Mouse (Mus musculus) C2C12 (cell line): ENCODE measurements at regions not wholly inside any gene's neighbourhood (a gene's known extent, or its start where the extent isn't known, plus 50 kb on each side); places are given as distances from the start of the nearest gene placed in this dataset.

Experiments used
- H3K27me3 ChIP-seq: one replicate; pipeline ENCODE4 v1.6.1; 2011; ENCODE audit not compliant: control insufficient read depth, insufficient read depth, insufficient read length
- H3K36me3 ChIP-seq: one replicate; pipeline ENCODE4 v1.6.1; 2011; ENCODE audit not compliant: control insufficient read depth, insufficient read depth
- H3K4me3 ChIP-seq: one replicate; pipeline ENCODE4 v1.5.1; 2011; ENCODE audit warnings: mild to moderate bottlenecking, control low read depth; ENCODE audit not compliant: poor library complexity, insufficient read depth, severe bottlenecking
- H3K79me2 ChIP-seq: one replicate; pipeline ENCODE4 v1.6.1; 2011; ENCODE audit not compliant: control insufficient read depth, insufficient read depth
- H3K79me3 ChIP-seq: one replicate; pipeline ENCODE4 v1.6.1; 2011; ENCODE audit warnings: low read depth, control low read depth
- H3ac ChIP-seq: one replicate; pipeline ENCODE3; 2011; ENCODE audit warnings: low read depth; ENCODE audit not compliant: control insufficient read depth, insufficient read length
- CEBPB ChIP-seq: IDR thresholded peaks from one replicate; pipeline ENCODE4 v1.6.1; 2011; ENCODE audit warnings: low read depth, mild to moderate bottlenecking, control low read depth, moderate library complexity
- CTCF ChIP-seq: IDR thresholded peaks from one replicate; pipeline ENCODE4 v1.5.1; 2011; ENCODE audit not compliant: control insufficient read depth, insufficient read depth, insufficient read length
- FOSL1 ChIP-seq: IDR thresholded peaks from one replicate; pipeline ENCODE4 v1.8.0; 2011; ENCODE audit warnings: mild to moderate bottlenecking, low read length; ENCODE audit not compliant: poor library complexity, insufficient read depth, severe bottlenecking
- MAX ChIP-seq: IDR thresholded peaks from one replicate; pipeline ENCODE4 v1.6.1; 2011; ENCODE audit warnings: mild to moderate bottlenecking, control low read depth
- MYOD1 ChIP-seq: IDR thresholded peaks from one replicate; pipeline ENCODE4 v1.6.1; 2011; ENCODE audit warnings: low read depth; ENCODE audit not compliant: control insufficient read depth, insufficient read length
- MYOG ChIP-seq: IDR thresholded peaks from one replicate; pipeline ENCODE4 v1.6.1; 2011; ENCODE audit not compliant: control insufficient read depth, insufficient read length; ENCODE audit errors: extremely low read depth
- USF1 ChIP-seq: IDR thresholded peaks from one replicate; pipeline ENCODE4 v1.6.1; 2011; ENCODE audit warnings: low read depth, mild to moderate bottlenecking, control low read depth, moderate library complexity

DNA sequence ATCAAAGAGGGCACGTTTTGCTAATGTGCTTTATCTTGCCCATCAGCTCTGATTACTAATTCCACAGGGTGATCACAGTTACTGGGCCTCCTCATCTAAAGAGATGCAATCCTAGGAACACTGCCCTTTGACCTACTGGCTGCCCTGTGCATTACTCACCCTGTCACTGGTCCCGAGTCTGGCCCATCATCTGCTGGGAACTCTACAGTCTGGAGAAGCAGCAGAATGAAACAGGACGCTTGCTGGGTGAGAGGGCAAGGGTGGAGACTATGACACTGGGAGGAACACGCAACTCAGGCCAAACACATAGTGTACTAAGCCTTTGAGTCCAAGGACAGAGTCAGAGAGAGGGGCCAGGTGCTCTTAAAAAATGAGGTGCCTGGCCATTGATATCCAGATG lies 263.8 kb downstream of the Ets1 start:
- no peak overlapping the region for H3ac ChIP-seq
- H3K27me3 ChIP-seq = no peaks in the 10 kb centered on the region
- H3K79me2 ChIP-seq = no peaks in the 10 kb centered on the region
- no peaks in the 10 kb centered on the region for H3K36me3 ChIP-seq
- H3K4me3 ChIP-seq = no peak overlapping the region
- no peaks in the 10 kb centered on the region for H3K79me3 ChIP-seq
- TF ChIP-seq FOSL1 (no peak), USF1 (no peak), MYOD1 (no peak), CEBPB (no peak), MAX (no peak), CTCF (no peak), MYOG (no peak)

DNA sequence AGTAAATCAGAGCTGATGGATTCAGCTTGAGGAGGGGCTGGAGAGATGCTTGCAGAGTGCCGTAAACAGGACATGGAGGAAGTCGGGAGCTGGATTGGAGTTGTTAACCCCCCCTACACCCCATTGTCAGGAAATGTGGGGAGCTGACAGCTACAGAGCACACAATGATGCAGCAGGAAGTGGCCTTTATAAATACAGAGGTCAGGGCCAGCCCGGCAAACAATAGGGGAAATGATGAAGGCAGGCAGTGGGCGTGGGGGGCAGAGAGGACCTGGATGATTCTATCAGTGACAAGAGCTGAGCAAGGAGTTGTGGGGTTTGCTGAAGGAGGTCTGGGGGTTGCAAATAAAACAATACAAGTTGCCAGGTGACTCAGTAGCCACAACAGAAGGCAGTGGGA lies 265.3 kb downstream of the Ets1 start:
- H3K36me3 ChIP-seq = no peaks in the 10 kb centered on the region

DNA sequence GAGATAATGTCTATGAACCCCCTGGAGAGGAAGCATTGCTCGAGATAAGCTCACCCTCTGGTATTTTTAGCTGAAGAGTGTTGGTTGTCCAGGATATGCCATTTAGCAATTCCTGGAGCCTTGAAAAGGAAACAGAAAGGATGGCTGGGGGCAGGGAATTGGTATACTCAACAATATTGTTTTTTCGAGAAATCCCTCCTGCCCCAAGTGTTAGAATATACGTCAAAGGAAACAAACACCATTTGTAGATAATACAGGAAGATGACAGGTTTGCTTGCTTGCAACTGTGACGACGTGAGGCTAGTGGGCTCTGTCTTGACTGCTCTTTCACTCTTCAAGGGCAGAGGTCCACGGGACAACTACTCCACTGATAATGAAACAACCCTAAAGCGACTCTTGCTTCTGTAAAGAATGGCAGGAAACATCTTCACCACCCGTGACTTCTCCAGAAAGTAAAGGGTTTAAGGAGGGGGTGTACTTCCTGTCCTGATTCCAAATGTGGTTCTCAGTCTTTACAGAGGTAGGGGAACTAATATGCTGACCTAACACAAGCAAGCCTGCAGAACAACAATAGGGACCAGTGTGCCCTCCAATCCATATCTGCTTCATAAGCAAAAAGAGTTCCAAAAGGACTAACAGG lies 270.3 kb downstream of the Ets1 start:
- H3ac ChIP-seq = no peak overlapping the region
- no peaks in the 10 kb centered on the region for H3K36me3 ChIP-seq
- no peak overlapping the region for H3K4me3 ChIP-seq
- no peaks in the 10 kb centered on the region for H3K79me3 ChIP-seq
- H3K79me2 ChIP-seq = no peaks in the 10 kb centered on the region
- TF ChIP-seq MAX (no peak), USF1 (no peak), MYOG (no peak), CTCF (no peak)
- no peaks in the 10 kb centered on the region for H3K27me3 ChIP-seq

More for the DNA sequence above, 265.3 kb downstream of the Ets1 start:
- Histone ChIP-seq H3K79me3 (no peaks in the 10 kb centered on the region), H3K27me3 (no peaks in the 10 kb centered on the region), H3ac (no peak overlapping the region), H3K79me2 (no peaks in the 10 kb centered on the region), H3K4me3 (no peak overlapping the region)
- no peak for TF ChIP-seq MYOG
- TF ChIP-seq MYOD1 = no peak
- TF ChIP-seq USF1 = no peak
- TF ChIP-seq FOSL1 = no peak
- TF ChIP-seq CEBPB = no peak
- no peak for TF ChIP-seq MAX
- TF ChIP-seq CTCF = no peak

DNA sequence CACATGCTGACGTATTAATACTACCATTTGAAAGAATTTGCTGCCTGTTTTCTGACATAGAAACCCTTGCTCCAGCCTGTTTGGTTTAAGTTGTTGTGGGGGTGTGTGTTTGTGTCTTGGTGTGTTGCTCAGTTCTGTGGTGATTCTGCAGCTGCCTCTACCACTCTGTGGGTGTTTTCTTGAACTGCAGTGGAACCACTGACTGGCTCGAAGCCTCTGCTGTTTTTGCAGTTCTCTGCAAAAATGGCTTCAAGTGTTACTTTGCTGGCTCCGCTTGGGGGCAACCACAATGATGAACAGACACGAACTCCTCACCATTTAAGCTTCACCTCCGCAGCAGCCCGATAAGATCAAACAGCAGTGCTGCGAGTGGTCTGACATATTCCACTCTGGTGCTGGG lies 274.6 kb downstream of the Ets1 start:
- Histone ChIP-seq H3K4me3 (no peak overlapping the region), H3ac (no peak overlapping the region), H3K27me3 (no peaks in the 10 kb centered on the region), H3K79me3 (no peaks in the 10 kb centered on the region), H3K36me3 (no peaks in the 10 kb centered on the region), H3K79me2 (no peaks in the 10 kb centered on the region)
- TF ChIP-seq MAX (no peak), USF1 (no peak), CEBPB (no peak), MYOG (no peak), CTCF (no peak), MYOD1 (no peak), FOSL1 (no peak)

DNA sequence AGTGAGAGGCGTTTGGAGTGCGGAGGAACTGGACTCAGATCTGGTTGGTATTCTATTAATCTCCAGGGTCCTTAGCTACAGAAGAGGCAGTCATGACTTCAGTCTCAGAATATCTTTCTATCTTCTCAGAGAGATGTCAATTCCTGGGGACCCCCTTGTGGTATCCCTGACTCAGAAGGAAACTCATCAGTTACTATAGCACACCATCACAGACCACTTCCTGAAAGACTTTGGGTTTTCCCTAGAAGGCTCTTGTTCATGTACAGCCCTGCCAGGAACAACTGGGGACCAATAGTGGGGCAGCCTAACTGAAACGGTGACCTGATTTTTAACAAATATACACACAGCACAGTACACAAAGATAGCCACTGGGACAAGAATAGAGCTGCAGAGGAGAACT lies 279.6 kb downstream of the Ets1 start:
- H3K27me3 ChIP-seq = no peaks in the 10 kb centered on the region
- no peak overlapping the region for H3K4me3 ChIP-seq
- H3K36me3 ChIP-seq = no peaks in the 10 kb centered on the region
- no peak for TF ChIP-seq FOSL1
- TF ChIP-seq USF1 = no peak
- TF ChIP-seq MAX = no peak
- no peak for TF ChIP-seq MYOG
- no peak for TF ChIP-seq CTCF
- TF ChIP-seq MYOD1 = no peak
- H3K79me3 ChIP-seq = no peaks in the 10 kb centered on the region
- H3K79me2 ChIP-seq = no peaks in the 10 kb centered on the region
- no peak overlapping the region for H3ac ChIP-seq

DNA sequence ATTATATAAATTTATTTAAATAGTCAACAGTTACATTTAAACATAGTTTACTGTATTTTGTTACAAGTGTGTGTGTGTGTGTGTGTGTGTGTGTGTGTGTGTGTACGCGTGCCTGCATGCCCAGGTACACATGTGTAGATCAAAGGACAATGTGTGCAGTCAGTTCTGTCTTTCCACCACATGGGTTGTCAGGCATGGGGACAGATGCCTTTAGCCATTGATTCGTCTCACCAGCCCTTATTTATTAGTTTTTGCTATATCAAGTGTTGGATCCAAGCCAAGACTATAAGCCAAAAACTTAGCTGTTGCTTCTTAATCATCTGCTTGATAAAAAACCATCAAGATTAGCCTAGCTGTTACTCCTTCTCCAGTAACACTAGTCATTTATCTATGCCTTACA lies 280.7 kb downstream of the Ets1 start:
- no peaks in the 10 kb centered on the region for H3K36me3 ChIP-seq
- H3K27me3 ChIP-seq = no peaks in the 10 kb centered on the region
- no peak overlapping the region for H3ac ChIP-seq
- no peak overlapping the region for H3K4me3 ChIP-seq
- no peaks in the 10 kb centered on the region for H3K79me3 ChIP-seq
- no peak for TF ChIP-seq MAX
- TF ChIP-seq USF1 = no peak
- no peak for TF ChIP-seq MYOD1
- TF ChIP-seq CTCF = no peak
- no peak for TF ChIP-seq MYOG
- TF ChIP-seq CEBPB = no peak
- no peak for TF ChIP-seq FOSL1
- no peaks in the 10 kb centered on the region for H3K79me2 ChIP-seq
